Mouse (Mus musculus) stomach, postnatal 0 days (tissue): Measurements from ENCODE around the gene Dpm2. TPM values are rescaled to one million over a fixed set of nuclear protein-coding genes. Genes with fewer than 3 reads are reported as not detected.

Experiments
- ATAC-seq: fragments of 200-750 bp; cut with Nextera tagmentation; 2 replicates; pipeline ENCODE4 v1.8.0; 2017; ENCODE audit not compliant: low FRiP score, low TSS enrichment
- DNase-seq: peaks from one replicate; pipeline ENCODE4 v3.0.0-alpha.2; 2016; ENCODE audit warnings: low spot score
- H3K27ac ChIP-seq: fragments of 300-500 bp; sonication (generic); replicated peaks from 2 replicates; pipeline ENCODE4 v1.5.1; 2014; ENCODE audit warnings: mild to moderate bottlenecking, control low read depth
- H3K27me3 ChIP-seq: fragments of 300-500 bp; sonication (generic); 2 replicates; pipeline ENCODE4 v1.6.1; 2014; ENCODE audit warnings: low read length; ENCODE audit not compliant: control insufficient read depth, insufficient read depth
- H3K36me3 ChIP-seq: fragments of 300-500 bp; sonication (generic); 2 replicates; pipeline ENCODE4 v1.6.1; 2014; ENCODE audit warnings: low read length, mixed read lengths; ENCODE audit not compliant: control insufficient read depth, insufficient read depth
- H3K4me1 ChIP-seq: fragments of 300-500 bp; sonication (generic); replicated peaks from 2 replicates; pipeline ENCODE4 v1.6.1; 2014; ENCODE audit warnings: antibody characterized with exemption; ENCODE audit not compliant: control insufficient read depth, insufficient read depth
- H3K4me2 ChIP-seq: fragments of 300-500 bp; sonication (generic); replicated peaks from 2 replicates; pipeline ENCODE4 v1.6.1; 2014; ENCODE audit warnings: low read depth, mild to moderate bottlenecking, control low read depth, moderate library complexity
- H3K4me3 ChIP-seq: fragments of 300-500 bp; sonication (generic); 2 replicates; pipeline ENCODE4 v1.5.1; 2014; ENCODE audit warnings: low read depth, low read length, control low read depth
- H3K9ac ChIP-seq: fragments of 300-500 bp; sonication (generic); 2 replicates; pipeline ENCODE4 v1.6.1; 2014; ENCODE audit warnings: mild to moderate bottlenecking, low read length, control low read depth, mixed read lengths
- H3K9me3 ChIP-seq: fragments of 300-500 bp; sonication (generic); 2 replicates; pipeline ENCODE4 v1.6.1; 2016; ENCODE audit warnings: low read length; ENCODE audit not compliant: control insufficient read depth
- CTCF ChIP-seq: IDR thresholded peaks from 2 replicates; pipeline ENCODE4 v1.5.1; 2016; ENCODE audit warnings: antibody characterized with exemption, low read depth, mild to moderate bottlenecking, moderate library complexity
- EP300 ChIP-seq: optimal IDR thresholded peaks from 2 replicates; pipeline ENCODE3; 2016; ENCODE audit warnings: antibody characterized with exemption
- WGBS: fragments of 180-500 bp; shearing (Covaris S2); extraction: QIAGEN DNeasy Blood & Tissue Kit; methylation state at CpG from one replicate; pipeline ENCODE4 v1.1.7; 2014; 5-methylcytosine and 5-hydroxymethylcytosine counted together
- polyA plus RNA-seq: library from polyadenylated mRNA; unstranded; fragments of >200 nt; fragmentation: Nextera tagmentation; extraction: Ambion mirVana; gene quantifications from 2 replicates; pipeline ENCODE4 v1.2.1, GENCODE M21; 2015

The Dpm2 gene
- polyA plus RNA-seq, 1 experiment from 2014 or later: 87.5 TPM

DNA sequence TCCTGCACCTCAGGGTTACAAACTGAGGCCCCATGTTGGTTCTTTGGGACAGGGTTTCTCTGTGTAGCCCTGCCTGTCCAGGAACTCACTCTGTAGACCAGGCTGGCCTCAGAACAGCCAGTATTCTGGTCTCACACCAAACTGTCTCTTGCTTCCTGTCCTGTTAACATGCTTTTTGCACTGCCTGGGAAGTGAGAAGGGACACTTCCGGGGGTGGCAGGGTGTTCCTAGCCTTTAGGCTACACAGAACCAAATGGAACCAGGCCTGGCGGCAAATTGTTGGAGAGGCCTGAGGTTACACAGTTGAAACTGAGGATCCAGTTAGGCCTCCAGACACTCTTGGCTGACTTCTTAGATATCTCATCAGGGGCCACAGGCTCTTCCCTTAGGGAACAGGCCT, 37.5 kb upstream of the Dpm2 start:
- Histone ChIP-seq H3K4me1 (peaks cover 8% of the 10 kb centered on the region; the same call in 1 of the 2 replicates), H3K4me2 (no peak overlapping the region), H3K27ac (no peak overlapping the region), H3K9me3 (no peaks in the 10 kb centered on the region), H3K27me3 (no peaks in the 10 kb centered on the region), H3K36me3 (no peaks in the 10 kb centered on the region), H3K4me3 (no peak overlapping the region), H3K9ac (no peak overlapping the region)
- WGBS: 87% methylated on average over 2 of the region's 2 CpGs
- DNase-seq: no peak
- no peak for TF ChIP-seq EP300
- no peak for ATAC-seq

GRCm38 (mm10) chr2:32534061-32534732, 36.5 kb upstream of the Dpm2 start:
- no peaks in the 10 kb centered on the region for H3K27me3 ChIP-seq
- no peak for TF ChIP-seq CTCF
- H3K4me1 ChIP-seq: peaks cover 11% of the 10 kb centered on the region; the same call in 1 of the 2 replicates
- H3K4me3 ChIP-seq: peak overlapping the region; percentile 80
- H3K27ac ChIP-seq: peak overlapping the region; percentile 99
- H3K36me3 ChIP-seq: no peaks in the 10 kb centered on the region
- peak overlapping the region; percentile 63 for H3K9ac ChIP-seq
- peak overlapping the region; percentile 60 for H3K4me2 ChIP-seq
- 11% methylated on average over 13 of the region's 13 CpGs for WGBS
- ATAC-seq: peak; percentile 24
- no peaks in the 10 kb centered on the region for H3K9me3 ChIP-seq
- peak; percentile 79 for DNase-seq

DNA sequence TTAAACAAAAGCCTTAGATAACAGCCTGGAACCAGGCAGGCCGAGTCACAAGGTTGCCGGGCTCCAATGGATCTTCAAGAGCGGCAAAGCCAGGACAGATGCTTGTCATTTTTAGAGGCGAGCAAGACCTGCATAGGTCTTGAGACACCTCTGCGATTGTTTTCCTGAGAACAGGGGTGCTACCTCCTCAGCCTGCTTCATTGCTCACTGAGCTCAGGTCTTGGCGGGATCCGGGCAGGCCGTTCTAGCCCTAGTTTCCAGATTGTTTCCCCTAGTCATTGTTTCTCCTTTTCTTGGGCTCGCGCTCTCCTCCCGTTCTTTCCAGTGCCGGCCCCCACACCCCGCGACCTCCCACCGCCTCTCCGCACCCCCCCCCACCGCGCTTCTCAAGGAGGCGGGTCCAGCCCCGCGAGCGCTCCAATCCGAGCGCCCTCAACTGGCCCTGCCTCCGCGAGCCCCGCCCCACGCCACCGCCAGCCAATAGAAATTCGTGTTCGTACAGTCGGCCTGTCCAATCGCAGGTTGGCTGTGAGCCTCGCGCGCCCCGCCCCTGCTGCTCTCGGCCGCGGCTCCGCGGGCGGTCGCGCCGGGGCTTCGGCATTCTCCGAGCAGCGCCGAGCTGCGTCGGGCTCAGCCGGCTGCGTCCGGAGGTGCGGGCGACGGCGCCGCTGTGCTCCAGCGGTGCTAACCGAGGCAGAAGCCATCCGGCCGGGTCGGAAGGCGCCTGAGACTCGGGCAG, 35.8 kb upstream of the Dpm2 start, which contains the start of gene Fam102a:
Fam102a (plus strand) TSS at position 600 of the 739 bp plus-strand sequence.
- Histone ChIP-seq H3K36me3 (no peaks in the 10 kb centered on the region), H3K9ac (peak within 1 kb of the TSS; percentile 93), H3K9me3 (no peaks in the 10 kb centered on the region), H3K4me2 (peak within 1 kb of the TSS; percentile 60), H3K4me1 (peaks cover 11% of the 10 kb centered on the region; the same call in 1 of the 2 replicates), H3K27me3 (no peaks in the 10 kb centered on the region), H3K27ac (peak within 1 kb of the TSS; percentile 99), H3K4me3 (peak within 1 kb of the TSS; percentile 80)
- ATAC-seq (peak; percentile 90), DNase-seq (peak; percentile 99)
- WGBS: under 1% methylated on average over 60 of the region's 67 CpGs
- 0 out of 2 replicates have a peak, but pooled peaks have one; percentile 1 for TF ChIP-seq CTCF
- no peak for TF ChIP-seq EP300

DNA sequence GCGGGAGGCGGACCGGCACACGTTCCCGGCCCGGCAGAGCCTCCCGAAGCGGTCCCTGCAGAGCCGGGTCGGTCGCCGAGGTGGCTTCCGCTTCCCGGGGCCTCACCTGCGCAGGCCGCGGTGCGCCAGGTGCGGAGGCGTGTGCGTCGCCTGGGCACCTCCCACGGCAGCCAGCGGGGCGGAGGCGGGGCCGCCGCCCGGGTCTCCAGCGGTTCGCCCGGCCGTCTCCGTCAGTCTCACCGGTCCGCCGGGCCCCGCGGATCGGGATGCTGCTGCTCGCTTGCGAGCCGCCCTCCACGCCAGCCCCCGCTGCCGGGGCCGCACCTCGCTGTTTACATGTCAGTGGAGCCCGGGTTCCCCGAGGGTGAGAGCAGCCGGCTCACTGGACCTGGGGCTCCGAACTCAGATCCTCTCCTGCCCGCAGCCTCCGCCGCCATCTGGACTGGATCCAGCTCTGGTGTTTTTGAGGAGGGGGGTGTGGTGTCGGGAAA, 35.1 kb upstream of the Dpm2 start:
- Histone ChIP-seq H3K9ac (peak overlapping the region; percentile 93), H3K27ac (peak overlapping the region; percentile 99), H3K4me3 (peak overlapping the region; percentile 80), H3K36me3 (no peaks in the 10 kb centered on the region), H3K27me3 (no peaks in the 10 kb centered on the region), H3K9me3 (no peaks in the 10 kb centered on the region), H3K4me2 (peak overlapping the region; percentile 60), H3K4me1 (peaks cover 11% of the 10 kb centered on the region; the same call in 1 of the 2 replicates)
- 0% methylated on average over 50 of the region's 56 CpGs for WGBS
- TF ChIP-seq CTCF (no peak), EP300 (no peak)
- peak; percentile 79 for ATAC-seq
- DNase-seq: peak; percentile 92

GRCm38 (mm10) chr2:32536086-32536633, 34.5 kb upstream of the Dpm2 start:
- Histone ChIP-seq H3K4me3 (peak overlapping the region; percentile 80), H3K9ac (peak overlapping the region; percentile 93), H3K36me3 (no peaks in the 10 kb centered on the region), H3K27me3 (no peaks in the 10 kb centered on the region), H3K9me3 (no peaks in the 10 kb centered on the region), H3K4me2 (peak overlapping the region; percentile 60), H3K27ac (peak overlapping the region; percentile 99), H3K4me1 (peaks cover 14% of the 10 kb centered on the region)
- peak; percentile 42 for DNase-seq
- no peak for ATAC-seq
- TF ChIP-seq EP300 (no peak), CTCF (no peak)
- WGBS: 2% methylated on average over 14 of the region's 14 CpGs
